Mouse (Mus musculus) lung, postnatal 25 days (tissue): ENCODE data around the gene Parp12.

Experiments
- DNase-seq: peaks from one replicate; pipeline ENCODE4 v3.0.0; 2022; ENCODE audit warnings: low spot score

Gene Parp12

DNA sequence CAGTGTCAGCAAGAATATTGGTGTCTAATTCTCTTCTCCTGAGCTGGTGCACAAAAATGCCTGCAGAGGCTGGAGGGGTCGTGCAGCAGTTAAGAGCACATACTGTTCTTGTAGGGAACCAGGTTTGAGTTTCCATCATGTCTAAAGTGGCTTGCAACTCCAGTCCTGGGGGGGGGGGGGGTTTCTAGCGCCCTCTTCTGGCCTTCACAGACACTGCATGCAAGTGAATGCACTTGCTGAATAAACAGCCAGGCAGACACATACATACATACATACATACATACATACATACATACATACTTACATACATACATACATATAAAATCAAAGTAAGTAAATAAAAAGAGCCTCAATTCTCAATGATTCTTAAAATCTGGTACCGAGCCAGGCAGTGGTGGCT, 59.8 kb downstream of the Parp12 start:
- no peak for DNase-seq

DNA sequence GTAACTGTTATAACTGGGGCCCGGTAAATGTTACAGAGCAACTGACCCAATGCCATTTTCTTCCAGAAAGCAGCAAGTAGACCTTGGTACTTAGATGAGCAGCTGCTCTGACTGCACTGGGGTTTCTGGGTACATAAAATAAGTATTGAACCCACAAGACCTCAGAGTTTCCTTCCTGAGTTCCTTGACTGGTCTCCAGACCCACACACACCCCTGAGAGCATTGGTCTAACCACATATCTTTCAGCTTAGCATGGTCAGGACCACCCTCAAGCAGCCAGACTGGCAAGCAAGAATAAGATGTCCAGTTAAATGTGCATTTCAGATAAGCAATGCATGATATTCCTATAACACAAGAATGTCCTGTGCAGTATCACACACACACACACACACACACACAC, 61.0 kb downstream of the Parp12 start:
- no peak for DNase-seq

DNA sequence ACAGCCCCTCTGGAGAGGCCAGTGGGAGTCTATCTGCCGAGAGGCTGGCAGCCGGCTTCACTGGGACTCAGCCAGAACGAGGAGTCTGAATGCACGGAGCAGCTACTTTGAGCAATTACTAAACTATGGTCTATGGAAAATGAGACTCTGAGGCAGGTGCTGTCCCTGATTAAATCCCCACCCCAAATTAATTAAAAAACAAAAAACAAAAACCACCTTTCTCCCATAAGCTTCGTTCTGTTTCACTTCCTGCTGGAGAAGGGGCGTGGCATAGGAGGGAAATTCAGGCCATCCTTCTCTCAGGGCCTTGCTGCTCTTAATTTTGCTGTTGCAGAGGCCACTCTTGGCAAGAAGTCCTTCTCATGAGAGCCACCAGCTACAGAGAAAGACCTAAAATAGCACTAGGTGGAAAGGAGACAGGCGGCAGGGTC, 62.3 kb downstream of the Parp12 start:
- no peak for DNase-seq

DNA sequence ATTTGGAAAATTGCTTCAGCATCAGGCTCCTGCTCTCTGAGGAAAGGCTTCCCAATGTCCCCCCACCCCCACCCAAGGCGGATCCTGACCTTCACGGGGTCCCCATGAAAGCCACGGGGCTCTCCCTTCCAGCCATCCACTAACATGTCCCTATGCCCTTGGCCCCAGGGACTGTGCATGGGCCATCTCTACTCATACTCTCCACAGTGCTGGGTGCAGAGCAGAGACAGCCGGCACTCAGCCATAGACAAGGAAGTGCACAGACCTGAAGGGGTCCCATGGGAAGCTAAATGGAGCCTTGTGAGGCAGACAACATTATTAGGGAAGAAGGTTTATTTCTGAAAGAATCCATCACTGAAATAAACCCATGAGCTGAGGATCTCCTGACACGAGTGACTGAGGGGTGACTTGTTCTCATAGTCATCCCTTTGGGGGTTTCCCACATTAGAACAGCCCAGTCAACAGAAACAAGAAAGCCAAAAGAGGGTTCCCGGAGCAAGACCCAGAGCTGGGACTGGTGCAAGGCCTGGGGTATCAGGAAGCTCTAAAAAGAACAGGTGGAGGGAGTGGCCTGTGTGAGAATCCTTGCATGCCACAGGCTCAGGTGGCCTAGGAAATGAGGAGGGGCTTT, 63.2 kb downstream of the Parp12 start:
- DNase-seq = no peak

DNA sequence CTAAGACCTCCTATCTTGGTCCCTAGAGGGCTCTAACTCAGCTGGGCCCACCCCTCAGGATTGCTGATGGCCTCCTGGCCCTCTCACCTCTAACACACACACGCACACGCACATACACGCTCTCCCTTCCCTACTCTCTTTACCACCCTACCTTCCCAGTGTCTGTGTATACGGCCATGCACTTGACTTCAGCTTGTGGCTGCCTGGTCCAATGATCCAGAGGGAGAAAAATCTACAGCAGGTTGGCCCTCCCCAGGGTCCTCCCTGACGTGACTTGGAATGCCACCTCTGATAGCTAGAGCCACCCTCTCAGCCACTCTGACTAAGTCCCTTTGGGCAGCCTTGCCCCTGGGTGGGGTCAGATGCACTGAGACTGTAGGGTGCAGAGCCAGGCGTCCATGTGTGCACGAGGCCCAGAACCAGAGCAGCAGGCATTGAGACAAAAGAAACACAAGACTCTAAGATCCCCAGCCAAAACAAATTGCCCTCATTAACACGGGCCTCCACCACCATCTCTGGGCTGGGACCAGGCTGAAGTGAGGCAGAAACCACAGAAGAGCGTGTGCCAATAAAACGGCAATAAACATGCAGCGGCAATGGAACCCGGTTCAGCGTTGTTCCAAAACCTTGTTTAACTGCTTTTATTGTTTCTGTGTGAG, 63.8 kb downstream of the Parp12 start:
- DNase-seq = no peak

DNA sequence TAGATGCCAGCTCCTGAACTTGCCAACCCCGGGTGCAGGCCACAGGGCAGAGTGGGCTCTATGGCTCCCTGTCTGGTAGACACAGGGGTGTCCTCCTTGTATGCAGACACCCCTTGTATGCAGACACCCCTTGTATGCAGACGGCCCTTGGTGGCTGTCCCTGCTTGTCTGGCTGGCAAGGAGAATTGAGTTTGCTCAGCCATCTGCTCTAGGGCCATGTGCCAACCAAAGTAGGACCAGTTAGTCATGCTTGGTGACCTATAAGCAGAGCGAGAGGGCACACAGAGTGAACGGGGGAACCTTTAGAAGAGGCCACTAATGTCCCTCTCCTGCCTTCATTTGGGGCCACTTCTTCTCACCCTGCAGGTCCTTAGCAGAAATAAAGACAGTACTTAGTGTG, 65.5 kb downstream of the Parp12 start:
- DNase-seq = no peak

DNA sequence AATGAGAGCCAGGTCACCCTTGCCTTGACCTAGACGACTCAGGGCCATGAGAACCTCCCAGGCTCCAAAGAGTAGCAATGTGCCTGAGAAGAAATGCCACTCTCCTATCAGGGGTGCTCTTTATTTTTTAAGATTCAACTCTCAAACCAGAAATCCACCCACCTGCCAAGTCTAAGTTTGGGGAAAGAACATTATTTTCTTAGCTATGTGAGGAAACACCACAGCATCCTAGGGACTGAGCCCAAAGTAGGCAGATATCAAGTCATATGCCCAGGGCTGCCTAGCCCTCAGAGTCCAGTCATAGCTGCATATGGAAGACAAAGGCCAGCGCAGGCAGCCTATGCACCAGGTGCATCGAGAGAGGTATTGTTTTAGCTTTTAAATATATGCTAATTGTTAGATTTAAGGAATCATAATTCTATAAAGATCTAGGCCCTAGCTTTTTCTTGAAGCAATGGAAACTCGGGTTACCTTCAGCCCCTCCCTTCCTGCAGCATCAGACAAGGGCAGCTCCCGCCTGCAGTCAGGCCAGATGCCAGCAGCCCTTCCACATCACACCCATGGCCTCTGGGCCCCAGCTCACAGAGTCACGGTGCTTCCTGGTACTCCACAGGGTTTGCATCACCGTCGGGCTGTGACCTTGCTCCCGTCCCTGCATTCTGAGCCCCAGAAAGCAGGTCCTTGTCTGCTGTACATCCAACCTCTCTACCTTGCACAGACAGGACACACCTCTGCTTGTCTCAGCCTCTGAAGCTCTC, 66.2 kb downstream of the Parp12 start:
- DNase-seq = no peak

DNA sequence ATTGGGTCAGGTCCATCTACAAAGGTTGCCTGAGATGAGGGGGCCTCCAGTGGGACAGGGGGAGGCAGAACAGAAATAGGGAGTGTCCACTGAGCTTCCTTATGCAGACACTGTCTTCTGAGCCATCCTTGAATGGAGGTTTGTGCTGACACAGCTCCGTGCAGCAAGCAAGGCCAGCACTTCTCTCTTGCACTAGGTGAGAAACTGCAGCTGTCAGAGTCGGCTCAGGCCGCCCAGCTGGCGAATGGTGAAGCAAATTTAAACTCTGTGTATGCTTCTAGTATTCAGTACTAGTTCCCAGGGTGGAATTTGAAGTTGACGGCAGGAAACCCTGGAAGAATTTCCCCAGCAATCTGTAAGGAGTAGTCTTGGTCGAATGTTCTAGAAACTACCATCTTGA, 67.3 kb downstream of the Parp12 start:
- DNase-seq = no peak

DNA sequence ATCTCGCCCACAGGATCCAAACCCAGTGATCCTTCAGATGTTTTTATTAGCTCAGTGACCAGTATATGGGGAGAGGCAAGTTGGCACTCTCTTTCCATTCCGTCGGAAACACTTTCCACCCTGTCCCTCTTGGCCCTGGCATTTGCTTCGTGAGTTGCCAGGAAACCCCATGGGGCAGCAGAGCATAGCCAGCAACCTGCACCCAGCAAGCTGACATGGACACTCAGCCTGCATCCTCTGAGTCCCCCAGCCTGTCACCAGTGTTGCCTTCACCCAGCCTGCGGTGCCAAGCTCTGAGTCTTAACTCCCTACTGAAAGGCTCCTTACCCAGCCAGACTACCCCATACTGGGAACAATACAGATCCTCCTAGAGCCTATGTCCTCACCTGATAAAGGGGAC, 69.0 kb downstream of the Parp12 start:
- DNase-seq = no peak

DNA sequence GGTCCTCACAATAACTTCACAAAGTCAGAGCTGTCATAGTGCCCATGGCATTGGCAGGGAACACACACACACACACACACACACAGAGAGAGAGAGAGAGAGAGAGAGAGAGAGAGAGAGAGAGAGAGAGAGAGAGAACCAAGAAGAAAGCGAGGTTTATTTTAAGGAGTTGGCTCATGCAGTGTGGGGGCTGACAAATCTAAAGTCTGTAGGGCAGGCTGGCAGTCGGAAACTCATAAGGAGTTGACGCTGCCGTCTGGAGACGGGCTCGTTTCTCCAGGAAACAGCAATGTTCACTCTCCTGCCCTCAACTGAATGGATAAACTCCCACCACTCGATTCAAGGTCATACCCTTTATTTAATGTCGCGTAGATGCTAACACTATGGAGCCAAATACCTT, 77.7 kb downstream of the Parp12 start:
- DNase-seq = no peak
